In the genomic region with DNA sequence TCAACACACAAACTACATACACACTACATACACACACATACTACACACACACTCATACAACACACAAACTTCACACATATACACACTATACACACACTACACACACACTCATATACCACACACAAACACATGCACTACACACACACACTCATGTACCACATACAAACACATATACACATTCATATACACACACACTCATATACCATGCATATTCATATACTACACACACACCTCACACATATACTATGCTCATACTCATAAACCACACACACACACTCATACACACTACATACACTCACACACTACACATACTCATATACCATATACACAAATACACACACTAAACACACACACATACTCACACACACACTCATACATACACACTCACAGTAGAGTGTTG, we compare ENCODE assay signal across 23 mouse cellular contexts. TPM values are rescaled to one million over a fixed set of nuclear protein-coding genes. Genes with fewer than 3 reads are reported as not detected.
DNase-seq lines count a peak whose midpoint lies in the region; ATAC-seq and TF ChIP-seq lines count a peak whose summit lies in the region.
"Had no signal": no experiment of that assay in that cellular context is flagged by ENCODE, and none has a peak within 500 bp of the region (broad histone marks: within the 10 kb centered on the region; RNA-seq: fewer than 3 reads in every experiment).

No protein-coding gene starts in this region.

- peaks cover 45% of the 10 kb centered on the region for H3K79me2 ChIP-seq in CH12.LX (replicated peaks; ENCODE audit: control insufficient read depth, extremely low read depth, insufficient read depth, poor library complexity, severe bottlenecking)

- ATAC-seq in hindbrain, postnatal 0 days, result 0 out of 2 replicates have a peak, but pooled peaks have one; percentile 24
- ATAC-seq in hindbrain, embryonic 16.5 days, result no peak
- 0 out of 2 replicates have a peak, but pooled peaks have one; percentile 60 for ATAC-seq in embryonic facial prominence, embryonic 12.5 days (ENCODE audit: insufficient number of reproducible peaks, insufficient read depth, low FRiP score, low TSS enrichment)
- ATAC-seq: activated CD4-positive, CD25-positive, alpha-beta regulatory T cell, adult 4 months; forebrain, embryonic 14.5 days; forebrain, embryonic 16.5 days; Patski had no signal

- dilution Hi-C loops in CH12.LX (cut with MboI; ENCODE audit: extremely low pct_ligation_motif_present, extremely low pct_unique_long_range_greater_than_20kb, low sequenced_read_pairs), result no loop called here

- no peaks in the 10 kb centered on the region for H3K4me1 ChIP-seq in hindbrain, postnatal 0 days (ENCODE audit: insufficient read depth, low read length)
- H3K4me1 ChIP-seq in hindbrain, embryonic 16.5 days (ENCODE audit: control insufficient read depth, insufficient read depth, low read depth, low read length), result no peaks in the 10 kb centered on the region
- H3K4me1 ChIP-seq in CH12.LX (ENCODE audit: control insufficient read depth in 1 of 2, insufficient read depth in 2 of 2), result peaks cover 5 to 13% of the 10 kb centered on the region in 2 experiments; a peak in 3 of 4 replicates
- no peaks in the 10 kb centered on the region for H3K4me1 ChIP-seq in embryonic facial prominence, embryonic 12.5 days
- H3K4me1 ChIP-seq: embryonic facial prominence, embryonic 13.5 days; embryonic facial prominence, embryonic 15.5 days; forebrain, embryonic 10.5 days had no signal

- no peak for DNase-seq in hindbrain, postnatal 0 days (ENCODE audit: low spot score)
- no peak for DNase-seq in CH12.LX (ENCODE audit: extremely low read depth)
- no peak for DNase-seq in frontal cortex, adult 2 months (ENCODE audit: extremely low spot score in 1 of 2, low spot score in 1 of 2)
- DNase-seq: adrenal gland, adult 8-10 months; adrenal gland, postnatal 14 days; adrenal gland, postnatal 36 days; cerebellum, adult 11-12 months; cerebellum, adult 2 months; cerebellum, adult 9-10 months; cerebellum, postnatal 10 days; cerebellum, postnatal 25 days had no signal

- no peaks in the 10 kb centered on the region for H3K36me3 ChIP-seq in hindbrain, postnatal 0 days (ENCODE audit: insufficient read depth, low read length)
- no peaks in the 10 kb centered on the region for H3K36me3 ChIP-seq in hindbrain, embryonic 16.5 days (ENCODE audit: control insufficient read depth, insufficient read depth, low read length)
- H3K36me3 ChIP-seq in CH12.LX (replicated peaks in 1 of 2; ENCODE audit: control insufficient read depth in 1 of 2, insufficient read depth in 1 of 2, low read length in 1 of 2), result peaks cover 59 to 65% of the 10 kb centered on the region in 2 experiments
- no peaks in the 10 kb centered on the region for H3K36me3 ChIP-seq in embryonic facial prominence, embryonic 12.5 days
- H3K36me3 ChIP-seq: embryonic facial prominence, embryonic 13.5 days; embryonic facial prominence, embryonic 15.5 days; forebrain, embryonic 10.5 days; forebrain, embryonic 12.5 days; G1E had no signal

- no peaks in the 10 kb centered on the region for H3K27me3 ChIP-seq in hindbrain, postnatal 0 days (ENCODE audit: insufficient read depth, low read length)
- no peaks in the 10 kb centered on the region for H3K27me3 ChIP-seq in hindbrain, embryonic 16.5 days (replicated peaks; ENCODE audit: control insufficient read depth, insufficient read depth, low read length)
- H3K27me3 ChIP-seq in CH12.LX (replicated peaks), result no peaks in the 10 kb centered on the region
- H3K27me3 ChIP-seq in embryonic facial prominence, embryonic 12.5 days, result no peaks in the 10 kb centered on the region
- H3K27me3 ChIP-seq: embryonic facial prominence, embryonic 13.5 days; embryonic facial prominence, embryonic 15.5 days; forebrain, embryonic 12.5 days; Patski had no signal

- H3K27ac ChIP-seq in hindbrain, postnatal 0 days, result no peak overlapping the region
- H3K27ac ChIP-seq in hindbrain, embryonic 16.5 days (ENCODE audit: low read depth, low read length), result no peak overlapping the region
- no peak overlapping the region for H3K27ac ChIP-seq in CH12.LX (ENCODE audit: insufficient read depth, low read depth)
- no peak overlapping the region for H3K27ac ChIP-seq in embryonic facial prominence, embryonic 12.5 days
- H3K27ac ChIP-seq: embryonic facial prominence, embryonic 13.5 days; embryonic facial prominence, embryonic 15.5 days; forebrain, embryonic 10.5 days; forebrain, embryonic 12.5 days had no signal

- no peak for TF ChIP-seq EP300 in CH12.LX (IDR thresholded peaks at IDR 0.05; ENCODE audit: low read length)

- in situ Hi-C loops in CH12.LX (cut with MboI; ENCODE audit: low pct_ligation_motif_present, low pct_unique_long_range_greater_than_20kb, low sequenced_read_pairs), result no loop called here

- H3K9me3 ChIP-seq in hindbrain, postnatal 0 days (ENCODE audit: low read length), result no peaks in the 10 kb centered on the region
- peaks cover 3% of the 10 kb centered on the region for H3K9me3 ChIP-seq in hindbrain, embryonic 16.5 days (ENCODE audit: control insufficient read depth, low read length)
- H3K9me3 ChIP-seq in CH12.LX (replicated peaks; ENCODE audit: low read length), result peaks cover 2% of the 10 kb centered on the region
- peaks cover 3% of the 10 kb centered on the region; the same call in 1 of the 2 replicates for H3K9me3 ChIP-seq in embryonic facial prominence, embryonic 12.5 days
- H3K9me3 ChIP-seq: embryonic facial prominence, embryonic 15.5 days had no signal

- no peak overlapping the region for H3K9ac ChIP-seq in hindbrain, postnatal 0 days (replicated peaks; ENCODE audit: low read length)
- H3K9ac ChIP-seq in hindbrain, embryonic 16.5 days (ENCODE audit: low read depth, low read length), result no peak overlapping the region
- no peak overlapping the region for H3K9ac ChIP-seq in CH12.LX (ENCODE audit: insufficient read depth, low read depth)
- no peak overlapping the region for H3K9ac ChIP-seq in embryonic facial prominence, embryonic 12.5 days
- H3K9ac ChIP-seq: embryonic facial prominence, embryonic 13.5 days; embryonic facial prominence, embryonic 15.5 days; forebrain, embryonic 12.5 days had no signal

- no peak for TF ChIP-seq CTCF in hindbrain, postnatal 0 days (IDR thresholded peaks at IDR 0.05; ENCODE audit: low read depth)
- no peak; a peak in 1 of 4 replicates for TF ChIP-seq CTCF in CH12.LX (conservative IDR thresholded peaks at IDR 0.05 in 1 of 2, IDR thresholded peaks at IDR 0.05 in 1 of 2; ENCODE audit: low read depth in 2 of 2, low read length in 2 of 2)

- TF ChIP-seq RAD21 in CH12.LX (IDR thresholded peaks at IDR 0.05; ENCODE audit: low read depth, low read length), result no peak

- no peak overlapping the region for H3K4me3 ChIP-seq in hindbrain, postnatal 0 days (ENCODE audit: low read length)
- H3K4me3 ChIP-seq in hindbrain, embryonic 16.5 days (ENCODE audit: low read length), result no peak overlapping the region
- H3K4me3 ChIP-seq in CH12.LX (replicated peaks in 1 of 3; ENCODE audit: low read depth in 2 of 3, low read length in 2 of 3, poor library complexity in 1 of 3), result no peak overlapping the region
- H3K4me3 ChIP-seq in embryonic facial prominence, embryonic 12.5 days, result no peak overlapping the region
- H3K4me3 ChIP-seq: embryonic facial prominence, embryonic 13.5 days; embryonic facial prominence, embryonic 15.5 days; erythroblast, embryonic 14.5 days; forebrain, embryonic 10.5 days; forebrain, embryonic 12.5 days had no signal

- H3K4me2 ChIP-seq in hindbrain, postnatal 0 days (ENCODE audit: low read depth, low read length), result no peak overlapping the region
- no peak overlapping the region for H3K4me2 ChIP-seq in hindbrain, embryonic 16.5 days (ENCODE audit: low read length)
- H3K4me2 ChIP-seq in CH12.LX (ENCODE audit: insufficient read depth, low read depth, poor library complexity, severe bottlenecking), result no peak overlapping the region
- no peak overlapping the region for H3K4me2 ChIP-seq in embryonic facial prominence, embryonic 12.5 days (replicated peaks)
- H3K4me2 ChIP-seq: embryonic facial prominence, embryonic 13.5 days; embryonic facial prominence, embryonic 15.5 days; forebrain, embryonic 12.5 days had no signal

- TF ChIP-seq POLR2A in CH12.LX (IDR thresholded peaks at IDR 0.05; ENCODE audit: low read depth, low read length), result no peak

TF ChIP-seq in CH12.LX, 34 proteins besides CTCF, POLR2A, EP300 and RAD21:
- TF ChIP-seq ZMIZ1 (IDR thresholded peaks at IDR 0.05; ENCODE audit: low read depth, low read length) (no peak), E2F4 (IDR thresholded peaks at IDR 0.05; ENCODE audit: insufficient replicate concordance, low read depth, low read length) (no peak), POLR2AphosphoS2 (IDR thresholded peaks at IDR 0.05; ENCODE audit: low read depth, low read length) (peak; percentile 60; the same call in 1 of the 2 replicates), JUN (IDR thresholded peaks at IDR 0.05; ENCODE audit: insufficient read depth, low read depth, low read length) (no peak), CHD1 (IDR thresholded peaks at IDR 0.05; ENCODE audit: low read depth, low read length) (no peak), USF2 (conservative IDR thresholded peaks at IDR 0.05; ENCODE audit: low read depth, low read length) (no peak), GABPA (IDR thresholded peaks at IDR 0.05; ENCODE audit: insufficient replicate concordance, low read depth, low read length) (no peak), ETS1 (conservative IDR thresholded peaks at IDR 0.05; ENCODE audit: low read depth, low read length) (no peak), USF1 (IDR thresholded peaks at IDR 0.05; ENCODE audit: low read depth, low read length) (no peak)
TF ChIP-seq in CH12.LX: peak in this region for 1.

RNA-seq across cellular contexts. Expression of a gene that starts 27.3 kb away (rescaled TPM):
- 27.9 and 32.0 TPM in 2 replicates for total RNA-seq in hindbrain, postnatal 0 days (2014; rRNA removed)
- polyA plus RNA-seq in hindbrain, postnatal 0 days (2015; fragmentation: Nextera tagmentation; extraction: Ambion mirVana), result 68.1 and 69.9 TPM in 2 replicates
- polyA plus RNA-seq in hindbrain, embryonic 16.5 days (2015; fragmentation: Nextera tagmentation; extraction: Ambion mirVana), result 77.4 and 81.2 TPM in 2 replicates
- 74.3 and 77.5 TPM in 2 replicates for total RNA-seq in CH12.LX (2012; rRNA removed)
- 105 and 110 TPM in 2 replicates for total RNA-seq in CH12.LX (2014; rRNA removed)
- polyA plus RNA-seq in CH12.LX (2012; ENCODE audit: insufficient read length, low read depth), result 83.4 and 87.2 TPM in 2 replicates
- polyA plus RNA-seq in embryonic facial prominence, embryonic 12.5 days (2016; fragmentation: Nextera tagmentation; extraction: Ambion mirVana), result 73.3 and 75.8 TPM in 2 replicates
- polyA plus RNA-seq in frontal cortex, adult 2 months (2012; rRNA removed), result 41.2 and 47.4 TPM in 2 replicates
